Mouse (Mus musculus) MEL (cell line): ENCODE data around the gene Bicd2. TPM values are rescaled to one million over a fixed set of nuclear protein-coding genes. Genes with fewer than 3 reads are reported as not detected.

Experiments
- DNase-seq: peaks from one replicate; pipeline ENCODE4 v3.0.0; 2011; ENCODE audit warnings: low read depth, low spot score
- H3K27ac ChIP-seq: 2 replicates; pipeline ENCODE4 v1.5.1; 2012; ENCODE audit warnings: low read depth, mild to moderate bottlenecking, control low read depth, low read length, moderate library complexity; ENCODE audit not compliant: control insufficient read depth
- H3K27me3 ChIP-seq, 2 experiments: fragments of 150-350 bp in 1 of 2; sonication (generic) in 1 of 2; 2 replicates each; pipeline ENCODE4 v1.6.1; 2012; ENCODE audit warnings: low read length in 2 of 2, mild to moderate bottlenecking in 2 of 2, improper control_type of control experiment in 1 of 2, moderate library complexity in 1 of 2; ENCODE audit not compliant: insufficient read depth in 2 of 2, control insufficient read depth in 1 of 2
- H3K36me3 ChIP-seq, 2 experiments: 2 replicates each; pipeline ENCODE4 v1.6.1; 2012 to 2014; ENCODE audit warnings: low read length in 2 of 2, improper control_type of control experiment in 1 of 2, inconsistent platforms in 1 of 2, mild to moderate bottlenecking in 1 of 2; ENCODE audit not compliant: insufficient read depth in 2 of 2, control insufficient read depth in 1 of 2
- H3K4me1 ChIP-seq, 2 experiments: fragments of 150-350 bp in 1 of 2; sonication (generic) in 1 of 2; 2 replicates each; pipeline ENCODE4 v1.6.1; 2012; ENCODE audit warnings: low read length in 2 of 2, improper control_type of control experiment in 1 of 2, mild to moderate bottlenecking in 1 of 2; ENCODE audit not compliant: insufficient read depth in 2 of 2, control insufficient read depth in 1 of 2
- H3K4me3 ChIP-seq, 2 experiments: fragments of 150-350 bp in 1 of 2; sonication (generic) in 1 of 2; 2 replicates each; pipeline ENCODE4 v1.5.1; 2012; ENCODE audit warnings: low read depth in 2 of 2, low read length in 2 of 2, mild to moderate bottlenecking in 2 of 2, moderate library complexity in 2 of 2, control low read depth in 1 of 2, improper control_type of control experiment in 1 of 2; ENCODE audit not compliant: control insufficient read depth in 1 of 2, insufficient read depth in 1 of 2
- H3K79me2 ChIP-seq: 2 replicates; pipeline ENCODE4 v1.6.1; 2012; ENCODE audit warnings: mild to moderate bottlenecking, low read length, moderate library complexity; ENCODE audit not compliant: control insufficient read depth, poor library complexity, insufficient read depth
- H3K9ac ChIP-seq: 2 replicates; pipeline ENCODE4 v1.6.1; 2012; ENCODE audit warnings: low read depth, mild to moderate bottlenecking, control low read depth, low read length, moderate library complexity; ENCODE audit not compliant: control insufficient read depth, poor library complexity, severe bottlenecking
- H3K9me3 ChIP-seq: fragments of 150-350 bp; sonication (generic); replicated peaks from 2 replicates; pipeline ENCODE4 v1.6.1; 2012; ENCODE audit warnings: mild to moderate bottlenecking, low read length, improper control_type of control experiment, moderate library complexity; ENCODE audit not compliant: insufficient read depth
- CHD2 ChIP-seq: IDR thresholded peaks from 2 replicates; pipeline ENCODE4 v1.6.1; 2011; ENCODE audit warnings: low read length, improper control_type of control experiment
- CTCF ChIP-seq, 3 experiments: IDR thresholded peaks in 2 of 3; conservative IDR thresholded peaks in 1 of 3; 2 replicates each; pipeline ENCODE4 v1.5.1; 2011 to 2012; ENCODE audit warnings: low read length in 3 of 3, low read depth in 2 of 3, mild to moderate bottlenecking in 2 of 3, improper control_type of control experiment in 1 of 3, inconsistent platforms in 1 of 3, mixed read lengths in 1 of 3, moderate library complexity in 1 of 3; ENCODE audit not compliant: control insufficient read depth in 1 of 3, insufficient read depth in 1 of 3, poor library complexity in 1 of 3, severe bottlenecking in 1 of 3
- E2F4 ChIP-seq: IDR thresholded peaks from 2 replicates; pipeline ENCODE4 v1.6.1; 2011; ENCODE audit warnings: low read depth, low read length, improper control_type of control experiment, borderline replicate concordance
- ELF1 ChIP-seq: IDR thresholded peaks from 2 replicates; pipeline ENCODE4 v1.6.1; 2014; ENCODE audit warnings: low read depth, mild to moderate bottlenecking, inconsistent platforms, low read length, improper control_type of control experiment, moderate library complexity
- GATA1 ChIP-seq: IDR thresholded peaks from 2 replicates; pipeline ENCODE4 v1.6.1; 2011; ENCODE audit warnings: low read depth, low read length, improper control_type of control experiment
- JUND ChIP-seq: IDR thresholded peaks from 2 replicates; pipeline ENCODE4 v1.6.1; 2011; ENCODE audit warnings: low read depth, mild to moderate bottlenecking, improper control_type of control experiment, low read length
- MAFK ChIP-seq: IDR thresholded peaks from 2 replicates; pipeline ENCODE4 v1.6.1; 2011; ENCODE audit warnings: low read depth, mild to moderate bottlenecking, low read length, improper control_type of control experiment, borderline replicate concordance
- MAZ ChIP-seq: IDR thresholded peaks from 2 replicates; pipeline ENCODE4 v1.6.1; 2012; ENCODE audit warnings: low read depth, mild to moderate bottlenecking, inconsistent platforms, low read length, improper control_type of control experiment
- MEF2A ChIP-seq: IDR thresholded peaks from 2 replicates; pipeline ENCODE4 v1.6.1; 2014; ENCODE audit warnings: low read depth, mild to moderate bottlenecking, inconsistent platforms, low read length, improper control_type of control experiment; ENCODE audit not compliant: poor library complexity, insufficient replicate concordance, severe bottlenecking; ENCODE audit errors: extremely low read depth
- MYB ChIP-seq: IDR thresholded peaks from 2 replicates; pipeline ENCODE4 v1.6.1; 2011; ENCODE audit warnings: mild to moderate bottlenecking, low read depth, low read length, improper control_type of control experiment
- MYC ChIP-seq: IDR thresholded peaks from 2 replicates; pipeline ENCODE4 v1.6.1; 2011; ENCODE audit warnings: low read depth, mild to moderate bottlenecking, low read length, improper control_type of control experiment, moderate library complexity
- NELFE ChIP-seq: IDR thresholded peaks from 2 replicates; pipeline ENCODE4 v1.6.1; 2011; ENCODE audit warnings: low read depth, low read length, improper control_type of control experiment
- NRF1 ChIP-seq: IDR thresholded peaks from 2 replicates; pipeline ENCODE4 v1.6.1; 2014; ENCODE audit warnings: low read depth, mild to moderate bottlenecking, inconsistent platforms, low read length, improper control_type of control experiment, moderate library complexity; ENCODE audit not compliant: poor library complexity, insufficient read depth, severe bottlenecking
- POLR2A ChIP-seq, 2 experiments: IDR thresholded peaks; 2 replicates each; pipeline ENCODE4 v1.6.1; 2011 to 2012; ENCODE audit warnings: low read length in 2 of 2, mild to moderate bottlenecking in 2 of 2, control low read depth in 1 of 2, improper control_type of control experiment in 1 of 2, low read depth in 1 of 2, moderate library complexity in 1 of 2; ENCODE audit not compliant: control insufficient read depth in 1 of 2, insufficient read depth in 1 of 2, poor library complexity in 1 of 2
- RAD21 ChIP-seq: IDR thresholded peaks from 2 replicates; pipeline ENCODE4 v1.6.1; 2011; ENCODE audit warnings: mild to moderate bottlenecking, low read depth, low read length, improper control_type of control experiment
- RCOR1 ChIP-seq: IDR thresholded peaks from 2 replicates; pipeline ENCODE4 v1.6.1; 2012; ENCODE audit warnings: low read depth, mild to moderate bottlenecking, inconsistent platforms, low read length, improper control_type of control experiment
- TBP ChIP-seq: IDR thresholded peaks from 2 replicates; pipeline ENCODE4 v1.8.0; 2011; ENCODE audit warnings: low read depth, low read length, improper control_type of control experiment
- TCF12 ChIP-seq: IDR thresholded peaks from 2 replicates; pipeline ENCODE4 v1.6.1; 2014; ENCODE audit warnings: low read depth, mild to moderate bottlenecking, inconsistent platforms, low read length, improper control_type of control experiment, moderate library complexity
- UBTF ChIP-seq: IDR thresholded peaks from 2 replicates; pipeline ENCODE4 v1.6.1; 2012; ENCODE audit warnings: low read depth, mild to moderate bottlenecking, inconsistent platforms, low read length, improper control_type of control experiment, moderate library complexity, borderline replicate concordance; ENCODE audit not compliant: insufficient read depth
- USF2 ChIP-seq, 2 experiments: IDR thresholded peaks; 2 replicates each; pipeline ENCODE4 v1.6.1; 2011 to 2012; ENCODE audit warnings: improper control_type of control experiment in 2 of 2, low read length in 2 of 2, borderline replicate concordance in 1 of 2, inconsistent platforms in 1 of 2, low read depth in 1 of 2, mild to moderate bottlenecking in 1 of 2; ENCODE audit not compliant: insufficient read depth in 1 of 2
- ZMIZ1 ChIP-seq: IDR thresholded peaks from 2 replicates; pipeline ENCODE4 v1.6.1; 2012; ENCODE audit warnings: low read depth, mild to moderate bottlenecking, inconsistent platforms, low read length, improper control_type of control experiment, moderate library complexity
- ZNF384 ChIP-seq: IDR thresholded peaks from 2 replicates; pipeline ENCODE4 v1.6.1; 2012; ENCODE audit warnings: low read depth, mild to moderate bottlenecking, inconsistent platforms, low read length, improper control_type of control experiment
- polyA plus RNA-seq, 2 experiments: library from polyadenylated mRNA; stranded (reverse) in 1 of 2; unstranded in 1 of 2; fragments of >175 nt in 1 of 2; fragments of >200 nt in 1 of 2; gene quantifications; 2 replicates each; pipeline versions ENCODE4 v1.2.1 to v1.2.4; 2012; ENCODE audit warnings: low replicate concordance in 2 of 2, low read depth in 1 of 2; ENCODE audit not compliant: insufficient read length in 2 of 2, insufficient read depth in 1 of 2, missing spikeins in 1 of 2
- total RNA-seq: library from RNA; depleted of rRNA; stranded (reverse); fragments of 300-350 nt; gene quantifications from 2 replicates; pipeline ENCODE4 v1.2.3, GENCODE M21; 2012

Bicd2 gene
- total and polyA plus RNA-seq, 3 experiments, result 21.8 to 22.6 TPM; not detected in 1

DNA sequence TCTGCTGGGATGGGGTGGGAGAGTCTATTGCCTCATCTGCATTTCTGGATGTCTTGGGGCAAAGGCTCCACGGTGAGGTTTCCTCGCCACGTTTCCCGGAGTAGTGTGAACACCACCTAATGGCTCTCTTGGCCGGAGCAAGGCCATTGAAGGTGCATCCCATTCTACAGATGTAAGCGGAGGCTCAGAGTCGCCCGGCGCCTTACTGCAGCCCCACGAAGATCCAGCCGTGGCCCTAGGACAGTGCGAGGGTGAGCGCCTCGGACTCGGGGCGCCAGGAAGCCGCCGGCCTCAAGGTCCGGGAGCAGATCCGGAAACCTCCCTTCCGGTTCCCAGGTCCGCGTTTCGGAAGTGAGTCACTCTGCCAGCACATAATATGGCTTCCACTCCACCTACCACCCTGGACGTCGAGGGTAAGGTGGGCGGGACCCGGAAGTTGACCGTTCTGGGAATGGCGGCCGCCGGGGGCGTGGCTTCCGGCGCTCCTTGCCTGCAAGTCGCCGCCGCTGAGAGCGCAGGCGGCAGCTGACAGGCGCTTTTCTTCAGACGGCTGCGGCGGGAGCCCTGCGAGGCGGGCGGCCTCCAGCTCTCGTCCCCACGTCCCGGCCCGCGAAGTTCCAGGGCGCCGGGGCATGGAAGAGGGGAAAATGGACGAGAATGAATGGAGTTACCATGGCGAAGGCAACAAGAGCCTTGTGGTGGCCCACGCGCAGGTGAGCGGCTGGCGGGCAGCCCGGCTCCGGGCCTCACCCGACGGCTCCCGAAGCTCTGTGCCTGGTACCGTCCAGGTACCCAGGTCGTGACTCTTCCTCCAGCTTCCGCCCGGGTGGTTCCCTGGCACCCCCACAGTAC lies 79.6 kb downstream of the Bicd2 start, which contains the start of gene Ippk (continued):
- peak; percentile 69; the same call in 1 of the 2 replicates for TF ChIP-seq MYC
- peak; percentile 97 for TF ChIP-seq ELF1
- peak; percentile 52; the same call in 1 of the 2 replicates for TF ChIP-seq NRF1

DNA sequence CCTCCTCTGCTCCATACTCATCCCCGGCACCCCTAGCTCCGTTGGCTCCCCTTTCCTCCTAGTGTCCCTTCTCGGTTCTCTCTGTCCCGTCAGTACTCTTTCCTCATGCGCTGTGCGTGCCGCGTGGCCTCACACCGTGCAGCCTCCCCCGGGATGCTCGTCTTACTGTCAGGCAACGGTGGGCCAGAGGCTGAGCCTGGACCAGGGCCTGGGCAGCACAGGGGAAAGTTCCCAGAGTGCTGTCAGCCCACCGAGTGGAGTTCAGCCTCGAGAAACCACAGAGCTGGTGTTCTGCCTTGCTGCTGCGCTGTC lies 80.2 kb downstream of the Bicd2 start:
- H3K9ac ChIP-seq, result peak overlapping the region; percentile 76
- H3K4me3 ChIP-seq, result peak overlapping the region; percentile 76 to 90
- peaks cover 0 to 25% of the 10 kb centered on the region in 2 experiments; a peak in 2 of 4 replicates for H3K36me3 ChIP-seq
- peaks cover 2 to 23% of the 10 kb centered on the region in 2 experiments; a peak in 3 of 4 replicates for H3K4me1 ChIP-seq
- H3K27me3 ChIP-seq, result no peaks in the 10 kb centered on the region
- H3K9me3 ChIP-seq, result no peaks in the 10 kb centered on the region
- peak; percentile 70 for DNase-seq
- peaks cover 53% of the 10 kb centered on the region for H3K79me2 ChIP-seq
- TF ChIP-seq MAZ (no peak), ZMIZ1 (no peak), MEF2A (no peak), RCOR1 (no peak), UBTF (no peak)
- no peak overlapping the region for H3K27ac ChIP-seq

DNA sequence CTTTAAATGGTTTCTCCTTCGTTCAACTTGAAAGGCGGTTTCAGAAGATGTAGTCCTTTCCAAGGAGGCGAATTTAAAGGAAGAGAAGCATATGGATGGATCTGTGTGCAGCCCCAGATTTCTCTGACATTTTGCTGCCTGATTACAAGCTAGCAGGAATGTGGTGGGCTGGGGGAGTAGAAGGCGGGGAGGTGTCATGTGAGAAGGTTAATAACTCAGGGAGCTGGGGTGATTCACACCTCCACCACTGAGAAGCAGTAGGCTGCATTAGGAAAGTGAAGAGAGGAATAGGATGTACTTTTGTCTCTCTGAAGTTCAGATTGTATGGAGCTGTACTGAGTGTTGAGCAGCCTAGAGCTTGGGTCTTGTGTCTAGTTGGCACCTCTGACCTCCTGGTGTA lies 80.6 kb downstream of the Bicd2 start:
- peak overlapping the region; percentile 76 for H3K9ac ChIP-seq
- H3K9me3 ChIP-seq, result no peaks in the 10 kb centered on the region
- DNase-seq, result no peak
- peaks cover 0 to 25% of the 10 kb centered on the region in 2 experiments; a peak in 2 of 4 replicates for H3K36me3 ChIP-seq
- TF ChIP-seq CHD2 (no peak), E2F4 (no peak), MYB (no peak), TCF12 (no peak), TBP (no peak), JUND (no peak), USF2 (IDR thresholded peaks at IDR 0.05; ENCODE audit: borderline replicate concordance in 1 of 2, insufficient read depth in 1 of 2, low read depth in 1 of 2, low read length in 2 of 2) (no peak), MAZ (no peak), ZNF384 (no peak), RCOR1 (no peak), CTCF (IDR thresholded peaks at IDR 0.05 in 2 of 3, conservative IDR thresholded peaks at IDR 0.05 in 1 of 3; ENCODE audit: control insufficient read depth in 1 of 3, insufficient read depth in 1 of 3, low read depth in 2 of 3, low read length in 3 of 3, poor library complexity in 1 of 3, severe bottlenecking in 1 of 3) (no peak), MYC (no peak), NELFE (no peak), POLR2A (IDR thresholded peaks at IDR 0.05; ENCODE audit: control insufficient read depth in 1 of 2, insufficient read depth in 1 of 2, low read depth in 1 of 2, low read length in 2 of 2, poor library complexity in 1 of 2) (no peak), MAFK (no peak), MEF2A (no peak), RAD21 (no peak), GATA1 (no peak)
- H3K27ac ChIP-seq, result no peak overlapping the region
- peak overlapping the region; percentile 76 to 90 for H3K4me3 ChIP-seq
- H3K79me2 ChIP-seq, result peaks cover 57% of the 10 kb centered on the region
- peaks cover 2 to 23% of the 10 kb centered on the region in 2 experiments; a peak in 3 of 4 replicates for H3K4me1 ChIP-seq
- H3K27me3 ChIP-seq, result no peaks in the 10 kb centered on the region
